Mouse (Mus musculus) urinary bladder, postnatal 14 days (tissue): ENCODE results near the gene Defb21.
A peak's percentile ranks its signal among the peaks of the same experiment; 100 is the strongest.

ENCODE experiments used
- DNase-seq: peaks from one replicate; pipeline ENCODE4 v3.0.0; 2021; ENCODE audit warnings: low spot score

The Defb21 gene

GRCm38 (mm10) chr2:152604057-152604456 is 31.5 kb downstream of the Defb21 start, which contains the start of gene Defb36:
TSS of gene Defb36 (plus strand) at chr2:152604327.
- peak; percentile 32 for DNase-seq

GRCm38 (mm10) chr2:152607746-152608145 is 35.2 kb downstream of the Defb21 start:
- DNase-seq, result no peak

GRCm38 (mm10) chr2:152608719-152609118 is 36.2 kb downstream of the Defb21 start:
- DNase-seq, result no peak

- no peak for DNase-seq
These were observed 39.6 kb downstream of the Defb21 start for GRCm38 (mm10) chr2:152612193-152612592.

- peak; percentile 43 for DNase-seq
These were observed 43.0 kb downstream of the Defb21 start for GRCm38 (mm10) chr2:152615563-152615962.

- DNase-seq, result no peak
These were observed 43.9 kb downstream of the Defb21 start for GRCm38 (mm10) chr2:152616470-152616869.

- DNase-seq, result no peak
These were observed 44.8 kb downstream of the Defb21 start for GRCm38 (mm10) chr2:152617374-152617773.

- no peak for DNase-seq
These were observed 48.0 kb downstream of the Defb21 start for GRCm38 (mm10) chr2:152620367-152621134.

GRCm38 (mm10) chr2:152622151-152622550 is 49.6 kb downstream of the Defb21 start:
- DNase-seq, result no peak

- DNase-seq, result no peak
These were observed 50.4 kb downstream of the Defb21 start, which contains the start of gene Defb25 for GRCm38 (mm10) chr2:152622953-152623352. TSS of gene Defb25 (minus strand) at chr2:152623053.
